Mouse (Mus musculus): ENCODE measurements around the gene Ubap2. TPM values are rescaled to one million over a fixed set of nuclear protein-coding genes. Genes with fewer than 3 reads are reported as not detected.

Gene Ubap2
- total RNA-seq (2021) = 10 to 100 TPM; 32.8 to 43.9 TPM
- long read RNA-seq, experiment 1, full-length matches to known transcripts = 3 of 14 reads
- long read RNA-seq, experiment 1, partial matches to known transcripts = 8 of 14 reads
- long read RNA-seq, experiment 1, other reads (novel, unspliced or antisense) = 3 of 14 reads
- long read RNA-seq, experiment 2, full-length matches to known transcripts = 2 of 5 reads
- long read RNA-seq, experiment 2, partial matches to known transcripts = 1 of 5 reads
- long read RNA-seq, experiment 2, other reads (novel, unspliced or antisense) = 2 of 5 reads

DNA sequence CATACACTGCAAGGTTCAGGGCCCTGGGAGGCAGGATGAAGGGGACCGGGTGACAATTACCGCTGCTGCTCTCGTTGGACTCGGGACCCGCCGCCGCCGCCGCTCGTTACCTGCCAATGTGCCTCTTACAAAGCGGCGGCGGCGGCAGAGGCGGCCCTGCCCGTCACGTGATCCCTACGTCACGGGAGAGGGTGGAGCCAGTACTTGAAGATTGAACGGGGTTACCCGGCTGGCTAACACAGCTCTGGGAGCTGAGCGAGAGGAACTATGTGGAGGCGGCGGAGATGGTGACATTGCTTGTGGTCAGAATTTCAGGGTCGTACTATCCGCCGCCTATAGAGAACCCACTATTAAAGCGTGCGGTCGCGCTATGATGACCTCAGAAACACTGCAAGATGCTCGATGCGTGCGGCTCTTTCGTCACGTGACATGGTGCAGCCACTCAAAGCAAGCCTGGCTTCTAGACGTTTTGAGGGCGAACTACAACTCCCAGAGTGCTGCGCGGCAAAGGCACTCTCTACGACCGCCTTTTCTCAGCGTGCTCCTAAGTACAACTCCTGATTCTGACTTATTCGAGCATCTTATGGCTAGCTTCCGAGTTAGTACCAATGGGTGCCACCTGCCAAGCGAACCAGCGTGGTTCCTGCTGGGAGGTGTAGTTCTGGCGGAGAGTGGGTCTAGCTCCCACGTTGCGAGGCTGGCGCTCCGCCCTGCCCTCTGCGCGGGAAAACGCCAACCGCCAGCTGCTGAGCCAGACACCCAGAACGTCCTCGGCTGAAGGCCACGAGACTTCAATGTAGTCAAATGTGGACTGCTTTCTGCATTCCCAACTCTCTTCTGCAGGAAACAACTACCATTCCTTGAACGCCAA, at the start of gene Ubap2:
Gene Ubap2 (minus strand): TSS at position 165 of the 871 bp plus-strand sequence.
- DNase-seq = peak; percentile 96

DNA sequence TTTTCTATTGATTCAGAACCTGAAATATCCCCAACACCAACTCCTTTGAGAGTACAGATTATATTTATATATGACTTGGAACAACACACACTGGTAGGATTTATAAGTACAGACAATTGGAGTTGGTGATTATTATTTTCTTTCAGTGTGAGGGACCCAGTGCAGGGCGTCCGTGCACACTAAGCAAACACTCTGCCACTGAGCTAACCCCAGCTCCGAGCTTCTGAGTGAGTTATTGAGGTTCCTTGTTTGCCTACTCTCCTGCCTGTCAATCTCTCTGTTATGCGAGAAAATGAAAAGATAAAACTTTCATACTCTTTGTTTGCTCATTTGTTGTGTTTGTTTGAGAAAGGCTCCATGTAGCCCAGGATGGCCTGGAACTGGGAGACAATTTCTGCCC, 46.0 kb upstream of the Ubap2 start:
- no peak for DNase-seq

DNA sequence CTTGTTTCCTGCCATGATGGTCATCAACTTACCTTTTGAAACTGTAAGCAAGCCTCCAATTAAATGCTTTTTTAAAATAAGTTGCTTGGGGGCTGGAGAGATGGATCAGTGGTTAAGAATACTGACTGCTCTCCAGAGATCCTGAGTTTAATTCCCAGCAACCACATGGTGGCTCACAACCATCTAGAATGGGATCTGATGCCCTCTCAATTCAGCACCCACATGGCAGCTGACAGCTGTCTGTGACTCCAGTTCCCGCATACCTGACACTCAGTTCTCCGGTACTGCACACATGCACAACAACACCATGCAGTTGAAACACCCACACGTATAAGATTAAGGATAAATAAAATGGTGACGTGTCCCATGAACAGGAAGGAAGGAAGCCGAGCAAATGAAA, 43.3 kb upstream of the Ubap2 start:
- no peak for DNase-seq

- DNase-seq = no peak
Observed at GRCm38 (mm10) chr4:41315173-41315572, 40.2 kb upstream of the Ubap2 start.

DNA sequence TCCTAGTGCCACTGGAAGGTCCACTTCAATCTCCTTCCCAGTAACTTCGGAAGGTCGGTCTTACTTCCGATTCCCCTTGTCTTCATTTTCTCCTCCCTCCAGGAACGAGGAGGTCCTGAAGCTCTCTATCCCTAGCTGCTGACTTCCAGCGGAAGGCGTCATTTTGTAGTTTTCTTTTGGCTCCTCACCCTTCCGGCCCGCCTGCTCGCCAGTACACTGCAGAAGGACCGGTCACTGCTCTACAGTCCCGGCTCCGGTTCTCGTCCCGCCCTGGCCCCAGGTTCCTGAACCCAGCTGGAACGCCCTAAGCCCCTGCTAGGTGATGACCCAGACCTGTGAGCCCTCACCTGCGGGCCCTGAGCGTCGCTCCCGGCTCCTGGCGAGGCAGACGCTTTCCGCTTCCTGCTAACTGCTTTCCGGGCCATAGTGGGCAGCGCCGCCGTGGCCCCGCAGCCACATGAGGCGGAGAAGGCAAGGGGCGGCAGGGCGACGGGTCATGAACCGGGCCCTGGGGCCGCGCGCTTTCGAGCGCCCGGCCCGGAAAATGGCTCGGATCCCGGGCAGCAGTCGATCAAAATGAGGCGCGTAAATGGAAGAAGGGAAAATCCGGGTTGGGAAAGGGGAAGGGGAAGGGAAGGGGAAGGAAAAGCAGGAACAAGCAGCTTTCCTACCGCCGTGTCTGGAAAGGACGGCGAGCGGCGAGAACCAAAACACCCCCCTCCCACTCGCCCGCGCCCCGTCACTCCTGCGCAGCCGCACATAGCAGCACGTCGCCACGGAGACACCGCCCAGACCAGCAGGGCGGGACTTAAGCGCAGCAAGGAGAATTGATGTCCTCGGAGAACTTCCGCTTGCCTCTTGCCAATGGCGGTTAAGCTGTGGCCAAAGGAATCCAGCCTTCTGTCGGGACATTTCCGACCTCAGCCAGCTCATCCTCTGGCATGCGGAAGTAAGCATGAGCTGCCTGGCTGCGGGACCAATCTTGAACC, 39.5 kb upstream of the Ubap2 start, which contains the start of gene Dcaf12:
Gene Dcaf12 (minus strand): TSS at position 749 of the 989 bp plus-strand sequence.
- peak; percentile 97 for DNase-seq

GRCm38 (mm10) chr4:41313722-41314121, 38.8 kb upstream of the Ubap2 start:
- peak in 1 of 2 experiments; percentile 3 for DNase-seq

- DNase-seq = no peak
Observed at GRCm38 (mm10) chr4:41310567-41311563, 35.9 kb upstream of the Ubap2 start.

GRCm38 (mm10) chr4:41307406-41307805, 32.5 kb upstream of the Ubap2 start:
- no peak for DNase-seq

- no peak for DNase-seq
Observed at GRCm38 (mm10) chr4:41304302-41304701, 29.4 kb upstream of the Ubap2 start.

GRCm38 (mm10) chr4:41303671-41304070, 28.7 kb upstream of the Ubap2 start:
- DNase-seq = no peak

DNA sequence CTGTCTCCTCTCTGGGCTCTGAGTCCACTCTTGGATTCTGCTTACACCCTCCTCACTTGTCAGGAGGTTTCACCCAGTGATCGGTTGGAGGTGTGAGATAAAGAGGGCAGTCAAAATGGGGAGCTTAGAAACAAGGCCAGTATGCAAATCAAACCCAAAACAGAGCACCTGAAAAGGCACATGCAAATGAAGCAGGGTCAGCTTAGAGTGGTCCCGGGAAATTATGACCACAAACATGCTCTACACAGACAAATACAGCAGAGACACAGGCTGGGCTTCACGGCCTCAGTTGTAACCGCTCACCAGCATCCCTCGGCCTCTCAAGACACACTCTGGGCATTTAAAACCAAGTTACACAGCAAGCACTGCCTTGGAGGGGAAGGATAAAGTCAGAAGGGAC, 24.0 kb upstream of the Ubap2 start:
- DNase-seq = no peak

DNA sequence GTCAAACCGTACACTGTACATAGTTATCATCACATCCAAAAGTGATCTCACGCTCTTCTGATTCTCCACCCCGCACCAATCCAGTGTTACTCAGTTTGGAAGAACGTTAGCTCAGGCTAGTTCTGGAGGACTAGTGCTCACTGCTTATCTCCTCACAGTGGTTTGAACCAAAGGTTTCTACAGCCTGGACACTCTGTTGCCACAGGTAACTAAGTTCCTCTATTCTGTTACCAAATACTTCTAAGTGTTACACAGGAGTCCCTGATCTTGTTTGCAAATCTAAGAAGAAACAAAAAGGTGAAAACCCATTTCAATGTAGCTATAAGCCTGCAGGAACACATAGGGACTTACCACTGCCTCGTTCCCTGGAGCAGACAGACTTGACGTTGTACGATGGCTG, 21.0 kb upstream of the Ubap2 start:
- DNase-seq = no peak

DNA sequence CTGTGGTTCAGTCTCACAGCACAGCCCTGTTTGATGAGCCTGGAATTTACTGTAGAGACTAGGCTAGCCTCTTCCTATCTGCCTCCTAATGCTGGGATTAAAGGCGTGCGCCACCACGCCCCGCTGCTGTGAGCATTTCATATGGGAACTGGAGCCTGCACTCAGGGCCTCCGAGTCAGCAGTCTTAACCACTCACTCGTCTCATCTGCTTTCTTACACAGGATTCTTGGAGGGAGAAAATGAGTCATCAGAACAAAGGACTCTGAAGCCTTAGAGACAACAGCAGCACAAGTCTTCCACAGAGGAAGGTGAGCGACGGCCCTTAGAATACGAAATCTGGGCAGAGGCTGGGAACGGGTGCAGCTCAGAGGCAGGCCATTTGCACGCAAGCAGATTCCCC, 20.6 kb upstream of the Ubap2 start:
- no peak for DNase-seq

- no peak for DNase-seq
Observed at GRCm38 (mm10) chr4:41293907-41294306, 19.0 kb upstream of the Ubap2 start.

- no peak for DNase-seq
Observed at GRCm38 (mm10) chr4:41289802-41290201, 14.9 kb upstream of the Ubap2 start.

DNA sequence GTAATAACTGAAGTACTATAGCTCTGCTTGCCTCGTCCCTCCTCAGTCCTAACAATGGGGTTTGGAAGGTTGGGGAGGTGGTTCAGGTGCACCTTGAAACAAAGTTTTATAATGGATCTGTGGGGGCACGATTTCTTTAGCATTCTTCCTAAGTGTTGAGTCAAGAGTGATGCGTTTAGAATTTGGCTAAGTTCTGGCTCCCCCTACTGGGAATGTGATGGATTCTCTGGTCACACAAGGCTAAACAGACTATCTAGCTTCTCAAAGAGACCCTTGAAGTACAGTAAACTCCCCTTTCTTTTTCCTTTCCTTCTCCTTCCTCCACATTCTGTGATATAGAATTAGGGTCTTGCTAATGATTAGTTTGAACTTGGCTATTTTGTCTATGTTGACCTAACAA, 11.5 kb upstream of the Ubap2 start:
- DNase-seq = peak in 1 of 2 experiments; percentile 44

DNA sequence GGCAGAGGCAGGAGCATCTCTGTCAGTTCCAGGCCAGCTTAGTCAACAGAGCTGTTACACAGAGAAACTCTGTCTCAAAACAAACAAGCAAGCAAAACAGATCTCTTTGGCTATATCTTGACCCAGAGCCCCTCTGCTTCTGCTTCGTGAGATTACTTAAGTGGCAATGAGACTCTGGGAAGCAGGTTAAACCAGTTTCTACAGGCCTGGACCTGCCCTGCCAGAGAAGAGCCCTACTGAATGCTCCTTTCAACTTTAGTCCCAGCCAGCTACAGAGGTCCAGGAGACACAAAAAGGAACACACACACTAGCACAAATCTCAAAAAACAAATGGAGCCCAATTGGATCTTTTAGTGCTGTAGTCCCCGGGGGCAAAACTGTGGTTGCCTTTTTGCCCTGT, 9.1 kb upstream of the Ubap2 start:
- no peak for DNase-seq

DNA sequence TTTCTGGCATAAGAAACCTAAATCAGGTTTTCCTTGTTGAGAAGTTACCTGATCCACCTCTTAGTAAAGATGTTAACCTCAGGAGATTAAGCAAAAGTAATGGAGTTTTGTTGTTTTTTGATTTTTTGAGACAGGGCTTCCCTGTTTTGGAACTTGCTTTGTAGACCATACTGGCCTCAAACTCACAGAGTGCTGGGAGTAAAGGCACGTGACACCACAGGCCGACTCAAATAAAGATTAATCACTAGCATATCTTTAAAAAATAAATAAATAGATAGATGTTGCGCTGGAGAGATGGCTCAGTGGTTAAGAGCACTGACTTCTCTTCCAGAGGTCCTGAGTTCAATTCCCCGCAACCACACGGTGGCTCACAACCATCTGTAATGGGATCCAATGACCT, 983 bp upstream of the Ubap2 start:
- no peak for DNase-seq

DNA sequence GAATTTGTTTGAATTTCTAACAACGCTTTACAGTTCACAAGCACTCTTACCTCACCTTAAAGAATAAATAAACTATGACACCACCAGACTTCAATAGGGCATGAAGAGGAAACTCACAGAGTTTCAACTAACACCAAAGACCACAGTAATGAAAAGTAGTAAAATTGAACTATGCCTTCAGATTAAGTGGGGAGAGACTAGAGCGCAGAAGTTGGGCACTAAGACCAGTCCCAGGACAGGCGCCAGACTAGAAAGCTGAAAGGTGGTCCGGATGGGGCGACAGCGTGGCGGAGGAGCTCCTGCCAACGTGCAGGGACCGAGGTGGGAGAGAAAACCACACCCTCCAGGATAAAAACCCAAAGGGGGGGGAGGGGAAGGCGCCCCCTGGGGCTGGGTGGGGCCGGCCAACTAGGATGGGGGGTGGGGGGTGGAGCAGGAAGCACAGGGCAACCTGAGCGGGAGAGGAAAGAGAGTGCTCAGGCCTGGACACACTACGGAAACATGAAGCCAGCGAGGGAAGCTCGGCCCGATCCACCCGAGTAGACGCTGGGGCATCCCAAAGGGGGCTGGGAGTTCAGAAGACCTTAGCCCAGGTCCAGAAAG, 466 bp downstream of the Ubap2 start:
- peak; percentile 8 to 16 for DNase-seq

DNA sequence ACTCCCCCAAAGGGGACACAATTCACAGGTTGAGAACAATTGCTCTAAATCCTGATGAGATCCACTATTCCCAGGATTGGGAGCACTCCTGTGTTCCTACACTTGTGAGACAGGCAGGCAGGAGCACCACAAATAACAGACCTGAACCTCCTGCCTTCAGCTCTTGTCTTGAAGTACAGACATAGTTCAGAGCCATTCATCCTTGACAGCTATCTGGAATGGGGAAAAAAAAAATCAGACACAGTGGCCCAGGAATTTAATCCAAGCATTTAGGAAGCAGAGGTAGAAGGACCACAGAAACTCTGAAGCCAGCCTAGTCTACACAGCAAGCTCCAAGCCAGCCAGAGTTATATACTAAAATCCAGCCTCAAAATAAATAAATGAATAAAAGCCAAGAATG, 6.8 kb downstream of the Ubap2 start:
- no peak for DNase-seq
